Mouse (Mus musculus): ENCODE results near the gene Serinc2.

DNA sequence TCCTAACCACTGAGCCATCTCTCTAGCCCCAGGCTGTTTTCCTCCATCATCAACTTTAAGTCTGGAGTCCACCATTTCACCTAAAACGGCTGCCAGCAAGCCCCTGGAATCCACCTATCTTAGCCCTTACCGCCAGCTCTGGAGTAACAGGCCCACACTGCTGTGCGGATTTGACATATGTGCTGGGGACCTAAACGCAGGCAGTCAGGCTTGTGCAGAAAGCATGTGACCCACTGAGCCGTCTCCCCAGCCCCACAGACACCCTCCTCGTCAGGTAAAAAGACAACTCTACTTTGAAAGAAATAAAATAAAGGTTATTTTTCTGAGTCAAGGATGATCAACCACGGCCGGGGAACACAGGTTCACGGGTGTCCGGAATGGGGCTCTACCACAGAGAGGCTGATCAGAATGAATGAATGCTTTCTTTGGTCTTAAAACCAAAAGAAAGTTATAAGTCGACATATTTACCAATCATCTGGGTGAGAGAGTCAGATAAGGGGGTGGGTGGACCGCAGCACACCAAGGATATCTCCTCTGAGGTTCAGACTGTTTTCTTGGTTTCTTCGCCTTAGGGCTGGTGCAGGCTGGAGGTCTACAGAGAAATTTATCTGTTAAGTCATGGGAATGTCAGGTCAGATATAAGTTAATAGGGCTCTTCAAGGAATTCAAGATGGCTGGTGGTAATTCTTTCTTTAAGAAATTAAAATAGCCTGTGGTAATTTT is 17.4 kb upstream of the Serinc2 start:
- TF ChIP-seq POLR2A (IDR thresholded peaks at IDR 0.05; ENCODE audit: low read depth, low read length), result no peak
- TF ChIP-seq CTCF (conservative IDR thresholded peaks at IDR 0.05; ENCODE audit: insufficient read depth, insufficient read length, low read depth, low read length), result no peak

All from kidney, adult 2 months (tissue).